Mouse (Mus musculus) spleen, adult 2 months (tissue): ENCODE results near the gene Slc35d1.

Source experiments
- CTCF ChIP-seq: fragments of 200-500 bp; IDR thresholded peaks from 2 replicates; pipeline ENCODE4 v1.5.1; 2011; ENCODE audit warnings: mild to moderate bottlenecking, inconsistent platforms; ENCODE audit not compliant: insufficient read depth, insufficient read length, insufficient replicate concordance; ENCODE audit errors: extremely low read depth
- POLR2A ChIP-seq: fragments of 200-500 bp; IDR thresholded peaks from 2 replicates; pipeline ENCODE4 v1.6.1; 2011; ENCODE audit warnings: low read depth, low read length, inconsistent platforms

GRCm38 (mm10) chr4:103174001-103174400 is 41.0 kb downstream of the Slc35d1 start:
- no peak for TF ChIP-seq CTCF
- TF ChIP-seq POLR2A: no peak
